In genomic region chr4:139581427-139582051, GRCm38 (mm10) we compare ENCODE assay signal across 8 mouse cellular contexts. TPM values are rescaled to one million over a fixed set of nuclear protein-coding genes. Genes with fewer than 3 reads are reported as not detected.
A peak's percentile ranks its signal among the peaks of the same experiment; 100 is the strongest.
DNase-seq lines count a peak whose midpoint lies in the region; ATAC-seq lines count a peak whose summit lies in the region.

No protein-coding gene starts in this region.

- peak overlapping the region; percentile 64 for H3K9ac ChIP-seq in neural tube, embryonic 11.5 days (ENCODE audit: low read length)
- H3K9ac ChIP-seq in heart, embryonic 12.5 days: peak overlapping the region; percentile 47
- H3K9ac ChIP-seq in midbrain, embryonic 14.5 days (replicated peaks; ENCODE audit: low read length): peak overlapping the region; percentile 38; the same call in 1 of the 2 replicates

- H3K27ac ChIP-seq in neural tube, embryonic 11.5 days (ENCODE audit: low read depth, low read length): peak overlapping the region; percentile 95
- peak overlapping the region; percentile 90 for H3K27ac ChIP-seq in heart, embryonic 12.5 days (ENCODE audit: poor library complexity, severe bottlenecking)
- peak overlapping the region; percentile 55 for H3K27ac ChIP-seq in midbrain, embryonic 14.5 days (replicated peaks; ENCODE audit: low read depth, low read length)

- no peak for DNase-seq in neural tube, embryonic 11.5 days (ENCODE audit: low spot score)
- no peak for DNase-seq in neural tube, embryonic 10.5 days (ENCODE audit: extremely low spot score, low spot score)
- peak; percentile 75 for DNase-seq in kidney, postnatal 14 days
- peak; percentile 31 for DNase-seq in midbrain, embryonic 14.5 days
- DNase-seq in testis, postnatal 14 days (ENCODE audit: low spot score): no peak
- no peak for DNase-seq in ovary, adult 18-20 months (ENCODE audit: low spot score)
- DNase-seq in right cerebral cortex, postnatal 36 days (ENCODE audit: low spot score in 2 of 2): no peak

- peak overlapping the region; percentile 37 for H3K4me2 ChIP-seq in neural tube, embryonic 11.5 days (ENCODE audit: low read depth)
- H3K4me2 ChIP-seq in heart, embryonic 12.5 days: peak overlapping the region; percentile 58
- H3K4me2 ChIP-seq in midbrain, embryonic 14.5 days (ENCODE audit: low read length): peak overlapping the region; percentile 40

- 36% methylated on average over 6 of the region's 6 CpGs for WGBS in neural tube, embryonic 11.5 days
- WGBS in heart, embryonic 12.5 days: 34% methylated on average over 6 of the region's 6 CpGs
- 47% methylated on average over 6 of the region's 6 CpGs for WGBS in midbrain, embryonic 14.5 days

- H3K4me3 ChIP-seq in neural tube, embryonic 11.5 days (ENCODE audit: low read depth, low read length): peak overlapping the region; percentile 15; the same call in 1 of the 2 replicates
- peak overlapping the region; percentile 5; the same call in 1 of the 2 replicates for H3K4me3 ChIP-seq in heart, embryonic 12.5 days
- H3K4me3 ChIP-seq in midbrain, embryonic 14.5 days (replicated peaks; ENCODE audit: low read depth, low read length): no peak overlapping the region

- peaks cover 69% of the 10 kb centered on the region for H3K4me1 ChIP-seq in neural tube, embryonic 11.5 days (ENCODE audit: control insufficient read depth, insufficient read depth, low read length)
- H3K4me1 ChIP-seq in heart, embryonic 12.5 days (replicated peaks): peaks cover 93% of the 10 kb centered on the region
- peaks cover 25% of the 10 kb centered on the region for H3K4me1 ChIP-seq in midbrain, embryonic 14.5 days (ENCODE audit: control insufficient read depth, insufficient read depth, low read length)

- H3K36me3 ChIP-seq in neural tube, embryonic 11.5 days (ENCODE audit: control insufficient read depth, insufficient read depth, low read length): no peaks in the 10 kb centered on the region
- no peaks in the 10 kb centered on the region for H3K36me3 ChIP-seq in heart, embryonic 12.5 days
- no peaks in the 10 kb centered on the region for H3K36me3 ChIP-seq in midbrain, embryonic 14.5 days (ENCODE audit: control insufficient read depth, insufficient read depth, low read length)

- no peak; the same call in 1 of the 2 replicates for ATAC-seq in neural tube, embryonic 11.5 days (ENCODE audit: insufficient read depth, low FRiP score, low TSS enrichment)
- ATAC-seq in heart, embryonic 12.5 days (ENCODE audit: insufficient number of reproducible peaks, low FRiP score): 0 out of 2 replicates have a peak, but pooled peaks have one; percentile 7
- ATAC-seq in midbrain, embryonic 14.5 days (ENCODE audit: low FRiP score, low TSS enrichment): no peak

- H3K9me3 ChIP-seq in neural tube, embryonic 11.5 days (ENCODE audit: control insufficient read depth, low read length): no peaks in the 10 kb centered on the region
- H3K9me3 ChIP-seq in heart, embryonic 12.5 days (replicated peaks): no peaks in the 10 kb centered on the region
- no peaks in the 10 kb centered on the region for H3K9me3 ChIP-seq in midbrain, embryonic 14.5 days (ENCODE audit: control insufficient read depth, low read length)

- H3K27me3 ChIP-seq in neural tube, embryonic 11.5 days (ENCODE audit: control insufficient read depth, insufficient read depth, low read length): no peaks in the 10 kb centered on the region
- H3K27me3 ChIP-seq in heart, embryonic 12.5 days (replicated peaks): no peaks in the 10 kb centered on the region
- H3K27me3 ChIP-seq in midbrain, embryonic 14.5 days (ENCODE audit: control insufficient read depth, insufficient read depth, low read length): no peaks in the 10 kb centered on the region

RNA-seq across cellular contexts. Expression of gene Gm21969, which starts 21.4 kb away (rescaled TPM):
- not detected in 2 replicates for polyA plus RNA-seq in neural tube, embryonic 11.5 days (2014; fragmentation: Nextera tagmentation; extraction: Ambion mirVana)
- not detected in 2 replicates for polyA plus RNA-seq in heart, embryonic 12.5 days (2016; fragmentation: Nextera tagmentation; extraction: Ambion mirVana)
- polyA plus RNA-seq in midbrain, embryonic 14.5 days (2014; fragmentation: Nextera tagmentation; extraction: Ambion mirVana): not detected in 2 replicates

RNA-seq across cellular contexts. Expression of gene Aldh4a1, which starts 41.1 kb away (rescaled TPM):
- 13.9 and 16.2 TPM in 2 replicates for polyA plus RNA-seq in neural tube, embryonic 11.5 days (2014; fragmentation: Nextera tagmentation; extraction: Ambion mirVana)
- 22.7 and 23.2 TPM in 2 replicates for polyA plus RNA-seq in heart, embryonic 12.5 days (2016; fragmentation: Nextera tagmentation; extraction: Ambion mirVana)
- 14.1 and 15.2 TPM in 2 replicates for polyA plus RNA-seq in midbrain, embryonic 14.5 days (2014; fragmentation: Nextera tagmentation; extraction: Ambion mirVana)

RNA-seq across cellular contexts. Expression of gene Iffo2, which starts 51.2 kb away (rescaled TPM):
- 2.8 and 3.4 TPM in 2 replicates for polyA plus RNA-seq in neural tube, embryonic 11.5 days (2014; fragmentation: Nextera tagmentation; extraction: Ambion mirVana)
- polyA plus RNA-seq in heart, embryonic 12.5 days (2016; fragmentation: Nextera tagmentation; extraction: Ambion mirVana): 4.8 and 4.9 TPM in 2 replicates
- polyA plus RNA-seq in midbrain, embryonic 14.5 days (2014; fragmentation: Nextera tagmentation; extraction: Ambion mirVana): 5.2 and 6.2 TPM in 2 replicates

Comparison
In these comparisons a context has a peak if more than half of its experiments do, and no peak if none do; other contexts are left out.
1. DNase-seq: peak in kidney, postnatal 14 days (single experiment) and midbrain, embryonic 14.5 days (single experiment); none in neural tube, embryonic 11.5 days (single experiment), neural tube, embryonic 10.5 days (single experiment), testis, postnatal 14 days (single experiment), ovary, adult 18-20 months (single experiment) and right cerebral cortex, postnatal 36 days (0 of 2).
2. Peak in every context shown above with its lines, with median percentiles within 50 percentile points of each other: H3K27ac ChIP-seq, H3K4me2 ChIP-seq and H3K9ac ChIP-seq.